Mouse (Mus musculus): ENCODE results near the gene Plb1.

Plb1 gene

GRCm38 (mm10) chr5:32232474-32232873, at the start of gene Plb1:
Gene Plb1 (plus strand): TSS chr5:32232708.
- no peak for DNase-seq

GRCm38 (mm10) chr5:32182885-32183629, 49.5 kb upstream of the Plb1 start:
- DNase-seq = no peak

- DNase-seq = no peak
Measured at GRCm38 (mm10) chr5:32187717-32188116, 44.8 kb upstream of the Plb1 start.

GRCm38 (mm10) chr5:32191259-32191658, 41.2 kb upstream of the Plb1 start:
- no peak for DNase-seq

GRCm38 (mm10) chr5:32192016-32192845, 40.3 kb upstream of the Plb1 start:
- no peak for DNase-seq

- no peak for DNase-seq
Measured at GRCm38 (mm10) chr5:32194236-32194635, 38.3 kb upstream of the Plb1 start.

- no peak for DNase-seq
Measured at GRCm38 (mm10) chr5:32195857-32196609, 36.5 kb upstream of the Plb1 start.

- peak; percentile 92 for DNase-seq
Measured at GRCm38 (mm10) chr5:32197698-32198097, 34.8 kb upstream of the Plb1 start.

- no peak for DNase-seq
Measured at GRCm38 (mm10) chr5:32199136-32199535, 33.4 kb upstream of the Plb1 start.

- peak; percentile 38 for DNase-seq
Measured at GRCm38 (mm10) chr5:32199594-32199993, 32.9 kb upstream of the Plb1 start.

GRCm38 (mm10) chr5:32204653-32205052, 27.9 kb upstream of the Plb1 start:
- DNase-seq = no peak

- DNase-seq = peak; percentile 69
Measured at GRCm38 (mm10) chr5:32206726-32207125, 25.8 kb upstream of the Plb1 start.

- DNase-seq = no peak
Measured at GRCm38 (mm10) chr5:32208460-32208859, 24.0 kb upstream of the Plb1 start.

- no peak for DNase-seq
Measured at GRCm38 (mm10) chr5:32211011-32211410, 21.5 kb upstream of the Plb1 start.

GRCm38 (mm10) chr5:32213746-32214145, 18.8 kb upstream of the Plb1 start:
- no peak for DNase-seq

GRCm38 (mm10) chr5:32215510-32215909, 17.0 kb upstream of the Plb1 start:
- DNase-seq = no peak

GRCm38 (mm10) chr5:32216465-32216864, 16.0 kb upstream of the Plb1 start:
- DNase-seq = no peak

- DNase-seq = no peak
Measured at GRCm38 (mm10) chr5:32217477-32217876, 15.0 kb upstream of the Plb1 start.

- no peak for DNase-seq
Measured at GRCm38 (mm10) chr5:32230372-32230771, 2.1 kb upstream of the Plb1 start.

- no peak for DNase-seq
Measured at GRCm38 (mm10) chr5:32239337-32239736, 6.8 kb downstream of the Plb1 start.

GRCm38 (mm10) chr5:32240741-32241140, 8.2 kb downstream of the Plb1 start:
- no peak for DNase-seq

GRCm38 (mm10) chr5:32243286-32243885, 10.9 kb downstream of the Plb1 start:
- no peak for DNase-seq

GRCm38 (mm10) chr5:32245385-32245784, 12.9 kb downstream of the Plb1 start:
- DNase-seq = peak; percentile 39
